8 mouse cellular contexts compared by ENCODE assay signal in genomic region chr3:30600717-30601116, GRCm38 (mm10). TPM values are rescaled to one million over a fixed set of nuclear protein-coding genes. Genes with fewer than 3 reads are reported as not detected.
A peak's percentile ranks its signal among the peaks of the same experiment; 100 is the strongest.
DNase-seq lines count a peak whose midpoint lies in the region; ATAC-seq and TF ChIP-seq lines count a peak whose summit lies in the region.

No protein-coding gene starts in this region.

- intact Hi-C loops in heart, postnatal 10 days (cut with DNase I): loop anchor here (2.0 to 5.0 kb wide), 3 partner anchors 192 to 397 kb away; partner anchors contain the start of genes Prkci and Sec62

- TF ChIP-seq POLR2A in spleen, adult 2 months (IDR thresholded peaks at IDR 0.05; ENCODE audit: low read depth, low read length): no peak

- no peaks in the 10 kb centered on the region for H3K9me3 ChIP-seq in embryonic facial prominence, embryonic 13.5 days

- under 1% methylated on average over 14 of the region's 14 CpGs for WGBS in embryonic facial prominence, embryonic 13.5 days
- WGBS in spleen, adult 2 months: under 1% methylated on average over 14 of the region's 14 CpGs

- DNase-seq in cerebellum, adult 11 months: peak; percentile 62
- peak; percentile 53 for DNase-seq in T-cell, adult 2 months (ENCODE audit: low spot score)
- peak; percentile 48 for DNase-seq in heart, postnatal 10 days
- peak; percentile 23 to 57 for DNase-seq in layer of hippocampus, postnatal 10 days (ENCODE audit: low spot score in 2 of 2)
- DNase-seq in lung, postnatal 10 days: peak; percentile 21
- DNase-seq in spleen, adult 2 months (ENCODE audit: low read depth in 1 of 2, low spot score in 2 of 2): peak in 1 of 2 experiments; percentile 19

- no peak for TF ChIP-seq CTCF in spleen, adult 2 months (IDR thresholded peaks at IDR 0.05; ENCODE audit: extremely low read depth, insufficient read depth, insufficient read length, insufficient replicate concordance)

- H3K27me3 ChIP-seq in embryonic facial prominence, embryonic 13.5 days: peaks cover 12% of the 10 kb centered on the region; the same call in 1 of the 2 replicates
- H3K27me3 ChIP-seq in spleen, adult 2 months (ENCODE audit: control insufficient read depth, insufficient read depth, low read length): peaks cover 2% of the 10 kb centered on the region; the same call in 1 of the 2 replicates

- peaks cover 22% of the 10 kb centered on the region for H3K4me1 ChIP-seq in embryonic facial prominence, embryonic 13.5 days
- 0 out of 2 replicates have a peak, but pooled peaks cover 4% of the 10 kb centered on the region for H3K4me1 ChIP-seq in spleen, adult 2 months (ENCODE audit: control insufficient read depth, insufficient read depth, insufficient read length)

- no peak for ATAC-seq in cerebellum, adult (ENCODE audit: insufficient number of reproducible peaks, low FRiP score, low TSS enrichment)
- ATAC-seq in embryonic facial prominence, embryonic 13.5 days (ENCODE audit: insufficient number of reproducible peaks, insufficient read depth, low FRiP score, low TSS enrichment, low read depth): no peak

- peak overlapping the region; percentile 88 for H3K4me3 ChIP-seq in embryonic facial prominence, embryonic 13.5 days
- H3K4me3 ChIP-seq in spleen, adult 2 months (ENCODE audit: extremely low read depth, insufficient read depth, insufficient read length): peak overlapping the region; percentile 73

- H3K4me2 ChIP-seq in embryonic facial prominence, embryonic 13.5 days: peak overlapping the region; percentile 85

- H3K36me3 ChIP-seq in embryonic facial prominence, embryonic 13.5 days: peaks cover 13% of the 10 kb centered on the region
- H3K36me3 ChIP-seq in spleen, adult 2 months (ENCODE audit: control insufficient read depth, insufficient read depth, low read length): peaks cover 2% of the 10 kb centered on the region; the same call in 1 of the 2 replicates

- H3K27ac ChIP-seq in embryonic facial prominence, embryonic 13.5 days: peak overlapping the region; percentile 64
- peak overlapping the region; percentile 61 for H3K27ac ChIP-seq in spleen, adult 2 months (ENCODE audit: insufficient read depth, low read length)

- H3K9ac ChIP-seq in embryonic facial prominence, embryonic 13.5 days: peak overlapping the region; percentile 64

RNA-seq across cellular contexts. Expression of gene Actrt3, which starts 1.0 kb away (rescaled TPM):
- polyA plus RNA-seq in embryonic facial prominence, embryonic 13.5 days (2015; fragmentation: Nextera tagmentation; extraction: Ambion mirVana): 0.10 TPM in 1 of 2 replicates, not detected in the other
- not detected for total RNA-seq in heart, postnatal 10 days (2021)
- total RNA-seq in layer of hippocampus, postnatal 10 days (2021): 1 to 10 TPM; 1.7 TPM
- 0.04 TPM in 1 of 2 replicates, not detected in the other for polyA plus RNA-seq in spleen, adult 2 months (2012; rRNA removed)

RNA-seq across cellular contexts. Expression of gene Mynn, which starts 1.1 kb away (rescaled TPM):
- polyA plus RNA-seq in embryonic facial prominence, embryonic 13.5 days (2015; fragmentation: Nextera tagmentation; extraction: Ambion mirVana): 33.2 and 35.6 TPM in 2 replicates
- total RNA-seq in heart, postnatal 10 days (2021): 10 to 100 TPM; 14.7 to 18.5 TPM
- total RNA-seq in layer of hippocampus, postnatal 10 days (2021): 10 to 100 TPM; 13.6 to 14.7 TPM
- 4.7 and 9.8 TPM in 2 replicates for polyA plus RNA-seq in spleen, adult 2 months (2012; rRNA removed)

RNA-seq across cellular contexts. Expression of gene Lrriq4, which starts 43.6 kb away (rescaled TPM):
- polyA plus RNA-seq in embryonic facial prominence, embryonic 13.5 days (2015; fragmentation: Nextera tagmentation; extraction: Ambion mirVana): not detected in 2 replicates
- total RNA-seq in heart, postnatal 10 days (2021): not detected
- total RNA-seq in layer of hippocampus, postnatal 10 days (2021): not detected
- polyA plus RNA-seq in spleen, adult 2 months (2012; rRNA removed): not detected in 2 replicates

RNA-seq across cellular contexts. Expression of gene Lrrc34, which starts 47.0 kb away (rescaled TPM):
- polyA plus RNA-seq in embryonic facial prominence, embryonic 13.5 days (2015; fragmentation: Nextera tagmentation; extraction: Ambion mirVana): 1.3 and 1.4 TPM in 2 replicates
- total RNA-seq in heart, postnatal 10 days (2021): not detected
- total RNA-seq in layer of hippocampus, postnatal 10 days (2021): under 1 TPM; 0.18 to 0.55 TPM
- 0.04 TPM in 1 of 2 replicates, not detected in the other for polyA plus RNA-seq in spleen, adult 2 months (2012; rRNA removed)

RNA-seq across cellular contexts. Expression of gene Mecom, which starts 52.9 kb away (rescaled TPM):
- polyA plus RNA-seq in embryonic facial prominence, embryonic 13.5 days (2015; fragmentation: Nextera tagmentation; extraction: Ambion mirVana): 10.3 and 15.5 TPM in 2 replicates
- total RNA-seq in heart, postnatal 10 days (2021): 10 to 100 TPM; 27.4 to 35.8 TPM
- total RNA-seq in layer of hippocampus, postnatal 10 days (2021): 1 to 10 TPM; 6.5 to 6.8 TPM
- polyA plus RNA-seq in spleen, adult 2 months (2012; rRNA removed): 0.47 and 0.65 TPM in 2 replicates
